Mouse (Mus musculus): ENCODE measurements around the gene Ccdc89.

Ccdc89 gene

GRCm38 (mm10) chr7:90426020-90427001 lies at the start of gene Ccdc89:
TSS of gene Ccdc89 (plus strand) at chr7:90426577.
- DNase-seq = peak; percentile 99

DNA sequence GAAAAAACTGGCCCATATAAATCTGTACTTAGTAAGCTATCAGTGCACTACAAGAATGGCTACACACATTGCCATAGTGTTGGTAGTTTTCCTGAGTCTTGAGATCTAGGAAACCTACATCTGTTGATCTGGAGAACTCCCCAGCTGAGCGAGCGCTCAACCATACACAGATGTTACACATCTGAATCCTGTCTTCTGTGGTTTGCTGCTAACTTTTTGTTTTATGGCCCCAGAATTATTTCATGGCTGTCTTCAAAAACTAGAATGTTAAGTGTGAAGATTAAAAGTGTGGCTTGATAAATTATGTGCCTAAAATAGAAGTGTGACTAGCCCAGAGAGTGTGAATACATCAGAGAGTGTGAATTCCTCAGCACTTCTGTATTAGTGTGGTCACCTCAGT lies 42.0 kb upstream of the Ccdc89 start:
- no peak for DNase-seq

GRCm38 (mm10) chr7:90386885-90387459 lies 39.4 kb upstream of the Ccdc89 start:
- DNase-seq = peak; percentile 87

- DNase-seq = no peak
These were observed 36.6 kb upstream of the Ccdc89 start for GRCm38 (mm10) chr7:90389765-90390164.

DNA sequence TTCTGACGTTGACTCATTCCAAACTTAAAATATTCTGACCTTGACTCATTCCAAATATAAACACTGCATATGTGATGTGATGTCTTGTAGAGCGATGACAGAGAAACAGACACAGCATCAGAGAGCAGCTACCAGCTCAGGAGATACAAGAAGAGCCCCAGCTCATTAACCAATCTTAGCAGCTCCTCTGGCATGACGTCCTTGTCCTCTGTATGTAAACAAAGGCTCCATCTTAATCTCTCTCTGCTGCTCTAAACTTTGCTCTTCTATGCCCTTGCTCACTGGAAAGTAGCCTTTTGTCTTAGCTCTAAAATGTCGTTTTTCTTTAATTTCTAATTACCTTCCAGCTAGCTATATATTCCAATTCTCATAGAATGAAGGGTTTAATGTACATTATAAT lies 31.3 kb upstream of the Ccdc89 start:
- DNase-seq = no peak

DNA sequence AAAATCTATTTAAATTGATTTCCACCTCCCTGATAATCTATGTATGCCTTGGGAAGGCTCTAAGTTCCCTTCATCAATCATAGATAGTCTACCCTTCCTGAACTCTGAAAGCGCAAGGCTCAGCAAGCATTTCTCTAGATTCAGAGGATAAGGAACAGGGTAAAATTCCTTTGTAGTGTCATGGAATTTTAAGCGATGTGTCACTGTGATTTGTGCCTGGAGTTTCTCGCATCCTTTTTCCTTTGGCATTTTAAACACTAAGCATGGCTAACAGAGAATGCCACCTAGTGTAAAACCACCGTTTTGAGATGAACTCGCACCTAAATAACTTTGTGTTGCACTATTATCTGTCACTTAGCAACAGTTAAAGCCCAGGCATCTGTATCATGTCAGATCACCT lies 30.4 kb upstream of the Ccdc89 start:
- DNase-seq = no peak

DNA sequence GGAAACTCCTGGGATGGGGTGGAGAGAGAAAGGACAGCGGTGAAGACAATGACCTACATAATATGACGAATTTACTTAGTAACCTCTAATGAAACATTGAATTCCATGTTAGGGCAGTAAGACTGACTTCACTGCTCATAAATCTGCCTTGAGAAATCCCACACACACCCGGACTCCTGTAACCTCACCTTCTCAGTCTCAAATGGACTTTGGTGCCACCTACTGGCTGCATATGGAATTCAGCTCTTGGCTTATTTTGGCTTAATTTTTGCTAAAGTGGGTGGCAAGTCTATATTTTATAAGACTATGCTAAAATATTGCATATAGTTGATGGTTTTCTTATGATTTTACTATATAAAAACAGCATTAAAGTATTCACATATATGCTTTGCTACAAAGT lies 16.4 kb upstream of the Ccdc89 start:
- no peak for DNase-seq

- DNase-seq = peak; percentile 95
These were observed 629 bp downstream of the Ccdc89 start for GRCm38 (mm10) chr7:90427006-90427405.

- DNase-seq = no peak
These were observed 5.8 kb downstream of the Ccdc89 start for GRCm38 (mm10) chr7:90432221-90432620.

- DNase-seq = no peak
These were observed 13.7 kb downstream of the Ccdc89 start for GRCm38 (mm10) chr7:90440044-90440443.

DNA sequence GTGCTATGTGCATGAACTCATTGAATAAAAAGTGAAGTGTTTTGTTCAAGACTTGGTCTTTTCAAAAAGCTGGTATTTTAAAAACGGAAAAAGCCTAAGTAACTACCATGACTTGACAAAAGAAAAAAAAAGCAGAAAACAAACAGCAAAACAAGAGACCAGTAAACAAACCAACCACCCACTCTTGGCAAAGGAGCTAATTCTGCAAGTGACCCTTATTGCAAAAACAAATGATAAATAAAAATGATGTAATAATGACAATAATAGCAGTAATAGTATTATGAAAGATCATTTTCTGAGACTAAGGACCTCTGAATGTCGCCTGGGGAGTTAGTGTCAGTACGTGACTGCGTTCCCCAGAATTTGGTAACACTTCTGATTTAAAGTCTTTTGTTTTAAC lies 15.7 kb downstream of the Ccdc89 start:
- no peak for DNase-seq

DNA sequence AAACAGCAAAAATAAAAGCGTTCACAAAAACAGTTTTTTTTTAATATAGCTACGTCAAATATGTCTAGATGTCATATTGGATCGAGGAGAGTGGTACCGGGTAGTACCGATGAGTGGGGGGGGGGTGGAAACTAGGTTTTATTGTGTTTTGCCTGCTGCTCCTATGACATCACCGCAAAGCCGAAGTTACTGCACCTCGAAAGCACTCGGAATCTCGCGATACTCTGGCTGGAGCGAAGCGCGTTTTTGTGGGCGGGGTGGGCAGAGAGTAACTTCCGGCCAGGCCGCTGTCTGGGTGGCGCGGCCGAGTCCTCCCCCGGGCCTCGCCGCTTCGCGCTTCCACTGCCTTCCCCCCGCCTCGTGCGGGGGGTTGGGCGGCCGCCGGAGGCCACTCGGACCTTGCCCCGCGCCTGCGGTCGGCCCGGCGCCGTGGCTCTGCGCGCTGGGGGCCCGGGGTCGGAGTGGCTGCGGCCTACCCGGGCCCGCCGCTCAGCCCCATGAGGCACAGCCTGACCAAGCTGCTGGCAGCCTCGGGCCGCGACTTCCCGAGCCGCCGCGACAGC lies 16.2 kb downstream of the Ccdc89 start, which contains the start of gene Crebzf:
Crebzf (plus strand) TSS at position 212 of the 563 bp plus-strand sequence.
- DNase-seq = peak; percentile 100

DNA sequence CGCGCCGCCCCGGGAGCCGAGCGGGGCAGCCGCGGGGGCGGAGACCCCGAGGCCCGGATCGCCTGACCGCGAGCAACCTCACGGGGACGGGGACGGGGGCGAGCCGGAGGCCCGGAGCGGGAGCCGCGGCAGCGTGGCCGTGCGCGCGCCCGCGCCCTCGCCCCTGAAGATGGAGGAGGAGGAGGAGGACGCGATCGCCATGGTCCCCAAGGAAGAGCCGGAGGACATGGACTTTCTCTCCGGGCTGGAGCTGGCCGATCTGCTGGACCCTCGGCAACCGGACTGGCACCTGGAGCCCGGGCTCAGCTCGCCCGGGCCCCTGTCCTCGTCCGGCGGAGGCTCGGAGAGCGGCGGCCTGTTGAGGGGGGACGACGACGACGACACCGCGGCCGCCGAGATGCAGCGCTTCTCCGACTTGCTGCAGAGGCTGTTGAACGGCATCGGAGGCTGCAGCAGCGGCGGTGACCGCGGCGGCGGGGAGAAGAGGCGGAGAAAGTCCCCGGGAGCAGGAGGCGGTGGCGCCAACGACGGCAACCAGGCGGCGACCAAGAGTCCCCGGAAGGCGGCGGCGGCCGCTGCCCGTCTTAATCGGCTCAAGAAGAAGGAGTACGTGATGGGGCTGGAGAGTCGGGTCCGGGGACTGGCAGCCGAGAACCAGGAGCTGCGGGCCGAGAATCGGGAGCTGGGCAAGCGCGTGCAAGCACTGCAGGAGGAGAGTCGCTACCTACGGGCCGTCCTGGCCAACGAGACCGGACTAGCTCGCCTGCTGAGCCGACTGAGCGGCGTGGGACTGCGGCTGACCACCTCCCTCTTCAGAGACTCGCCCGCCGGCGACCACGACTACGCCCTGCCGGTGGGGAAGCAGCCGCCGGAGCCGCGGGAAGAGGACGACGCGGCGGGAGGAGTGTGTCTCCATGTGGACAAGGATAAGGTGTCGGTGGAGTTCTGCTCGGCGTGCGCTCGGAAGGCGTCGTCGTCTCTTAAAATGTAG lies 17.0 kb downstream of the Ccdc89 start:
- peak; percentile 98 for DNase-seq

DNA sequence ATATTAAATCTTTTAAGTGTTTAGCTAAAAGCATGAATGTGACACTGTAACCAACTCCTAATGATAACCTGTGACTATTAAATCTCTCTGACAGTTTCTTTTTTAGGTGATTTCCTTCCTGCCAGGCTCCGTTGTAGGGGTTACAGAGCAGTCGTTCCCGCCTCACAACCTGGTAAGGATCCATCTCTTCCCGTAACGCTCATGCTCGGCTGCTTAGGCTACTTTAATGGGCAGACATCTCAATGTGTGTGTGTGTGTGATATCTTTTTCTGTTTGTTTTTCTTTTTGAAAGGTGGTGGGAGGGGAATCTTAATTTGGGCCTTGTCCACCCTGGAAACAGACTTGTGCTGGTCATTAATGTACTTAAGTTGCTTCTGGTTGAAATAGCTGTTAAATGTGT lies 17.8 kb downstream of the Ccdc89 start:
- peak; percentile 84 for DNase-seq

GRCm38 (mm10) chr7:90456149-90456844 lies 29.9 kb downstream of the Ccdc89 start:
- peak; percentile 77 for DNase-seq

GRCm38 (mm10) chr7:90456845-90457468 lies 30.6 kb downstream of the Ccdc89 start, which contains the start of gene Tmem126a:
TSS of gene Tmem126a (minus strand) at chr7:90457229.
- peak; percentile 99 for DNase-seq

DNA sequence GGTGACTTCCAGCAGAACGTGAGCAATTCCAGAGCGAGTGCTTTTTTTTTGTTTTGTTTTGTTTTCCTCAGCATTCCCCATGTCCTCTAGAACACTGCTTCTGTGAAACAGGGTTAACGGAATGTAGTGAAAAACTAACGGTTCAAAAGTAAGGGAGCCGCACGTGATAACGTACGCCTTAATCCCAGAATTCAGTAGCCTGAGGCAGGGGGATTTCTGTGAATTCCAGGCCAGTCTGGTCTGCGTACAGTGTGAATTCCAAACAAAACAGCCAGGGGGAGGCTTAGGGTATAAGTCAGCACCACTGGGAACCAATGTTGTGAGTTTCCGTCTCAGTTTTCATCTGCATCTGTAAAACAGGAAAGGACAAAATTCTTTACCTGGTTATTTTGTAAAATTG lies 31.1 kb downstream of the Ccdc89 start:
- DNase-seq = peak; percentile 89

DNA sequence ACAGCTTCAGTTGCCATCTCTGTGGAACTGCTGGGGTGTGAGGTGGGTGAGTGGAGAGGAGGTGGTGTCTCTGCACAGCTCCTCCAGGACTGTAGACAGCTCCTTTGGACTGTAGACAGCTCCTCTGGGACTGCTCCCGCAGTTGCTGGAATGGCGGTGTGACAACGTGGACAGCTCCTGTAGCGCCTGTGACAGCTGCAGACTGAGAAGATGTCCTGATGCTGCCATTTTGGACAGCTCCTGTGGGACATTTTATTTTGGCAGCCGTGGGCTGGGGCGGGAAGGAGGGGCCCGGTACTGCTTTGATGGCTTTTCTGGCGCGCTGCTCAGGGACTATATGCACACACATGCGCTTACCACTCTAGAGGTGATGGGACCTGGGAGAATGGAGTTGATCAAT lies 34.0 kb downstream of the Ccdc89 start:
- peak; percentile 89 for DNase-seq

DNA sequence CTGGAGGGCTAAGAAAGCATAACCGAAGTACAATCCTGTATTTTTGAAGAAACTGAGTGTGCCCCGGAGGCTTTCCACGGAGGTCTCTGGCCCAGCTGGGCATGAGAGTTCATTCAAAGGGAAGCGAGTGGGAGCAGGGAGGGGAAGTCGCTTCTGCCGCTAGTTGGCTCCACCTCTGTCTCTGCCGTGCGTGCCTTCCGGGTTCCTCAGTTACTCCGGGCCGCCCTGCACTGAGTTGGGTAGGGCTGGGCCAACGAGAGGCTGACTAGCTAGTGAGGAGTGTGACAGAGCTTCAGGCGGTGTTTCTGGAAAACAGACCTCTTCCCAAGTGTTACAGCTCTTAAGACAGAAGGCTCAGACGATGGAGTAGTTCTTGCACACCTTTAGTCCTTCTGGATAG lies 34.6 kb downstream of the Ccdc89 start:
- DNase-seq = peak; percentile 95

GRCm38 (mm10) chr7:90461441-90461840 lies 35.1 kb downstream of the Ccdc89 start:
- DNase-seq = peak; percentile 65

DNA sequence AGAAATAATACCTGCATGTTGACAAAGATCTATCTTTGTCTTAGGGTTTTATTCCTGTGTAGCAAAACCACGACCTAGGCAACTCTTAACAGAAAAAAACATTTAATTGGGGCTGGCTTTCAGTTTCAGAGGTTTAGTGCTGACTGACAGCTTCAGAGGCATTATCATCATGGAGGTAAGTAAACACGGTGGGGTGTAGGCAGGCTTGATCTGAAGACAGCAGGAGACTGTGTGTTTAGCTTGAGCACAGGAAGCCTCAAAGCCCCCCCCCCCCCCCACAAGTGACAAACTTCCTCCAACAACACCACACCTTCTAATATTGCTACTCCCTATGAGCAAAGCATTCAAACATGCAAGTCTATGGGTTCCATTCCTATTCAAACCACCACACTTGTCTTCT lies 47.1 kb downstream of the Ccdc89 start:
- DNase-seq = no peak
